Mouse (Mus musculus): ENCODE results near the gene Rbms3. TPM values are rescaled to one million over a fixed set of nuclear protein-coding genes. Genes with fewer than 3 reads are reported as not detected.

Gene Rbms3
- polyA plus RNA-seq, 1 experiment from 2014 or later = 75.1 TPM

GRCm38 (mm10) chr9:117558562-117558961 lies 71.2 kb downstream of the Rbms3 start:
- Histone ChIP-seq H3K27ac (ENCODE audit: low read depth, low read length) (no peak overlapping the region), H3K36me3 (ENCODE audit: control insufficient read depth, insufficient read depth, low read length) (no peaks in the 10 kb centered on the region), H3K4me1 (ENCODE audit: control insufficient read depth, insufficient read depth, low read depth, low read length) (no peaks in the 10 kb centered on the region), H3K27me3 (replicated peaks; ENCODE audit: control insufficient read depth, insufficient read depth, low read length) (no peaks in the 10 kb centered on the region), H3K4me2 (ENCODE audit: low read length) (no peak overlapping the region), H3K4me3 (ENCODE audit: low read length) (no peak overlapping the region), H3K9me3 (ENCODE audit: control insufficient read depth, low read length) (no peaks in the 10 kb centered on the region), H3K9ac (ENCODE audit: low read depth, low read length) (no peak overlapping the region)
- ATAC-seq = no peak
- WGBS = 90% methylated on average over 5 of the region's 5 CpGs

GRCm38 (mm10) chr9:117554356-117554755 lies 75.4 kb downstream of the Rbms3 start:
- Histone ChIP-seq H3K27me3 (replicated peaks; ENCODE audit: control insufficient read depth, insufficient read depth, low read length) (no peaks in the 10 kb centered on the region), H3K4me2 (ENCODE audit: low read length) (no peak overlapping the region), H3K9ac (ENCODE audit: low read depth, low read length) (no peak overlapping the region), H3K9me3 (ENCODE audit: control insufficient read depth, low read length) (no peaks in the 10 kb centered on the region), H3K4me1 (ENCODE audit: control insufficient read depth, insufficient read depth, low read depth, low read length) (0 out of 2 replicates have a peak, but pooled peaks cover 2% of the 10 kb centered on the region), H3K27ac (ENCODE audit: low read depth, low read length) (no peak overlapping the region), H3K36me3 (ENCODE audit: control insufficient read depth, insufficient read depth, low read length) (no peaks in the 10 kb centered on the region), H3K4me3 (ENCODE audit: low read length) (no peak overlapping the region)
- ATAC-seq = no peak

- no peak overlapping the region for H3K9ac ChIP-seq (ENCODE audit: low read depth, low read length)
- no peak overlapping the region for H3K4me3 ChIP-seq (ENCODE audit: low read length)
- WGBS = 78% methylated on average over 2 of the region's 2 CpGs
- no peaks in the 10 kb centered on the region for H3K9me3 ChIP-seq (ENCODE audit: control insufficient read depth, low read length)
- no peak overlapping the region for H3K27ac ChIP-seq (ENCODE audit: low read depth, low read length)
- no peaks in the 10 kb centered on the region for H3K4me1 ChIP-seq (ENCODE audit: control insufficient read depth, insufficient read depth, low read depth, low read length)
- no peaks in the 10 kb centered on the region for H3K36me3 ChIP-seq (ENCODE audit: control insufficient read depth, insufficient read depth, low read length)
- ATAC-seq = no peak
- H3K27me3 ChIP-seq (replicated peaks; ENCODE audit: control insufficient read depth, insufficient read depth, low read length) = no peaks in the 10 kb centered on the region
- H3K4me2 ChIP-seq (ENCODE audit: low read length) = no peak overlapping the region
Observed at GRCm38 (mm10) chr9:117529281-117529680, 100.4 kb downstream of the Rbms3 start.

GRCm38 (mm10) chr9:117508941-117509340 lies 120.8 kb downstream of the Rbms3 start:
- H3K4me2 ChIP-seq (ENCODE audit: low read length) = peak overlapping the region; percentile 11; the same call in 1 of the 2 replicates
- no peak overlapping the region for H3K4me3 ChIP-seq (ENCODE audit: low read length)
- H3K4me1 ChIP-seq (ENCODE audit: control insufficient read depth, insufficient read depth, low read depth, low read length) = peaks cover 3% of the 10 kb centered on the region; the same call in 1 of the 2 replicates
- ATAC-seq = peak; percentile 76
- H3K9ac ChIP-seq (ENCODE audit: low read depth, low read length) = no peak overlapping the region
- H3K27me3 ChIP-seq (replicated peaks; ENCODE audit: control insufficient read depth, insufficient read depth, low read length) = no peaks in the 10 kb centered on the region
- 44% methylated on average over 11 of the region's 11 CpGs for WGBS
- H3K27ac ChIP-seq (ENCODE audit: low read depth, low read length) = no peak overlapping the region
- no peaks in the 10 kb centered on the region for H3K9me3 ChIP-seq (ENCODE audit: control insufficient read depth, low read length)
- no peaks in the 10 kb centered on the region for H3K36me3 ChIP-seq (ENCODE audit: control insufficient read depth, insufficient read depth, low read length)

- H3K27ac ChIP-seq (ENCODE audit: low read depth, low read length) = no peak overlapping the region
- no peak overlapping the region for H3K4me3 ChIP-seq (ENCODE audit: low read length)
- H3K36me3 ChIP-seq (ENCODE audit: control insufficient read depth, insufficient read depth, low read length) = no peaks in the 10 kb centered on the region
- H3K4me2 ChIP-seq (ENCODE audit: low read length) = no peak overlapping the region
- H3K9ac ChIP-seq (ENCODE audit: low read depth, low read length) = no peak overlapping the region
- no peaks in the 10 kb centered on the region for H3K9me3 ChIP-seq (ENCODE audit: control insufficient read depth, low read length)
- no peaks in the 10 kb centered on the region for H3K27me3 ChIP-seq (replicated peaks; ENCODE audit: control insufficient read depth, insufficient read depth, low read length)
- ATAC-seq = no peak
- no peaks in the 10 kb centered on the region for H3K4me1 ChIP-seq (ENCODE audit: control insufficient read depth, insufficient read depth, low read depth, low read length)
- WGBS = 68% methylated on average over 2 of the region's 2 CpGs
Observed at GRCm38 (mm10) chr9:117491866-117492265, 137.8 kb downstream of the Rbms3 start.

GRCm38 (mm10) chr9:117484396-117484795 lies 145.3 kb downstream of the Rbms3 start:
- WGBS = 96% methylated on average over 5 of the region's 5 CpGs
- Histone ChIP-seq H3K9me3 (ENCODE audit: control insufficient read depth, low read length) (no peaks in the 10 kb centered on the region), H3K27me3 (replicated peaks; ENCODE audit: control insufficient read depth, insufficient read depth, low read length) (no peaks in the 10 kb centered on the region), H3K4me3 (ENCODE audit: low read length) (no peak overlapping the region), H3K4me1 (ENCODE audit: control insufficient read depth, insufficient read depth, low read depth, low read length) (no peaks in the 10 kb centered on the region), H3K9ac (ENCODE audit: low read depth, low read length) (no peak overlapping the region), H3K36me3 (ENCODE audit: control insufficient read depth, insufficient read depth, low read length) (no peaks in the 10 kb centered on the region), H3K4me2 (ENCODE audit: low read length) (no peak overlapping the region), H3K27ac (ENCODE audit: low read depth, low read length) (no peak overlapping the region)
- no peak for ATAC-seq

GRCm38 (mm10) chr9:117476753-117477152 lies 153.0 kb downstream of the Rbms3 start:
- H3K9ac ChIP-seq (ENCODE audit: low read depth, low read length) = no peak overlapping the region
- H3K4me1 ChIP-seq (ENCODE audit: control insufficient read depth, insufficient read depth, low read depth, low read length) = no peaks in the 10 kb centered on the region
- no peak overlapping the region for H3K4me3 ChIP-seq (ENCODE audit: low read length)
- no peak for ATAC-seq
- WGBS = 80% methylated on average over 13 of the region's 13 CpGs
- no peaks in the 10 kb centered on the region for H3K36me3 ChIP-seq (ENCODE audit: control insufficient read depth, insufficient read depth, low read length)
- H3K27ac ChIP-seq (ENCODE audit: low read depth, low read length) = no peak overlapping the region
- no peak overlapping the region for H3K4me2 ChIP-seq (ENCODE audit: low read length)
- H3K27me3 ChIP-seq (replicated peaks; ENCODE audit: control insufficient read depth, insufficient read depth, low read length) = no peaks in the 10 kb centered on the region
- no peaks in the 10 kb centered on the region for H3K9me3 ChIP-seq (ENCODE audit: control insufficient read depth, low read length)

GRCm38 (mm10) chr9:117452816-117453215 lies 176.9 kb downstream of the Rbms3 start:
- 69% methylated on average over 10 of the region's 10 CpGs for WGBS
- Histone ChIP-seq H3K27ac (ENCODE audit: low read depth, low read length) (no peak overlapping the region), H3K36me3 (ENCODE audit: control insufficient read depth, insufficient read depth, low read length) (no peaks in the 10 kb centered on the region), H3K27me3 (replicated peaks; ENCODE audit: control insufficient read depth, insufficient read depth, low read length) (no peaks in the 10 kb centered on the region), H3K4me1 (ENCODE audit: control insufficient read depth, insufficient read depth, low read depth, low read length) (no peaks in the 10 kb centered on the region), H3K4me3 (ENCODE audit: low read length) (no peak overlapping the region), H3K9me3 (ENCODE audit: control insufficient read depth, low read length) (no peaks in the 10 kb centered on the region), H3K9ac (ENCODE audit: low read depth, low read length) (no peak overlapping the region), H3K4me2 (ENCODE audit: low read length) (no peak overlapping the region)
- no peak for ATAC-seq

- Histone ChIP-seq H3K36me3 (ENCODE audit: control insufficient read depth, insufficient read depth, low read length) (no peaks in the 10 kb centered on the region), H3K4me2 (ENCODE audit: low read length) (no peak overlapping the region), H3K4me3 (ENCODE audit: low read length) (no peak overlapping the region), H3K27ac (ENCODE audit: low read depth, low read length) (no peak overlapping the region), H3K9ac (ENCODE audit: low read depth, low read length) (no peak overlapping the region), H3K9me3 (ENCODE audit: control insufficient read depth, low read length) (no peaks in the 10 kb centered on the region), H3K27me3 (replicated peaks; ENCODE audit: control insufficient read depth, insufficient read depth, low read length) (no peaks in the 10 kb centered on the region), H3K4me1 (ENCODE audit: control insufficient read depth, insufficient read depth, low read depth, low read length) (no peaks in the 10 kb centered on the region)
- WGBS = 57% methylated on average over 7 of the region's 7 CpGs
- no peak for ATAC-seq
Observed at GRCm38 (mm10) chr9:117442611-117443010, 187.1 kb downstream of the Rbms3 start.

GRCm38 (mm10) chr9:117435856-117436255 lies 193.9 kb downstream of the Rbms3 start:
- Histone ChIP-seq H3K9ac (ENCODE audit: low read depth, low read length) (no peak overlapping the region), H3K36me3 (ENCODE audit: control insufficient read depth, insufficient read depth, low read length) (no peaks in the 10 kb centered on the region), H3K9me3 (ENCODE audit: control insufficient read depth, low read length) (no peaks in the 10 kb centered on the region), H3K4me1 (ENCODE audit: control insufficient read depth, insufficient read depth, low read depth, low read length) (no peaks in the 10 kb centered on the region), H3K27me3 (replicated peaks; ENCODE audit: control insufficient read depth, insufficient read depth, low read length) (no peaks in the 10 kb centered on the region), H3K4me2 (ENCODE audit: low read length) (no peak overlapping the region), H3K4me3 (ENCODE audit: low read length) (no peak overlapping the region), H3K27ac (ENCODE audit: low read depth, low read length) (no peak overlapping the region)
- ATAC-seq = peak; percentile 20; the same call in 1 of the 2 replicates
- WGBS = 50% methylated on average over 2 of the region's 2 CpGs
